Comparison of ENCODE assay signal across 9 mouse cellular contexts in the genomic region with DNA sequence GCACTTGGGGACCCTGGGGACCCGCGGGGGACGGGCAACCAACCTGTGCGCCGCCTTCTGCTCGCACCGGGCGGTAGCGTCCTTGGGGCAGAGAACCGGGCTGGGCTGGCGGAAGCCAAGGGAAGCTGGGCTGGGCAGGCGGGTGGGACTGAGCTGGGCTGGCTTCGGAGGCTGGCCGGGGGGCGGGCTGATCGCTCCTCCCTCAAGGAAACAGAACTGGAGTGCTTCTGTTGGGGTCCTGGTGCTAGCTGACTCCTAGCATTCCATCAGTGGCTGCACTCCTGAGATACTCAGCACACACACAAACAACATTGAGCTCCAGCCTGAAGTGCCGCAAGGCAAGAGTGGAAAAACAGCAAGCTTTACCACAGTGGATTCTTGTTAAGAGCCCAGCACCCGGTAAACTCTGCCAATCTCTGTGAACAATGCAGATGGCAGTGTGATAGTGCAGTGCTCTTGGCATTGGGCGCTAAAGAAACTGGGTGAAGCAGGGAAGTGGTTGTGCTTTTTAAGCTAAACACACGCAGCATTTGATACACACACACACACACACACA. TPM values are rescaled to one million over a fixed set of nuclear protein-coding genes. Genes with fewer than 3 reads are reported as not detected.
DNase-seq lines count a peak whose midpoint lies in the region; ATAC-seq and TF ChIP-seq lines count a peak whose summit lies in the region.
"Had no signal": no experiment of that assay in that cellular context is flagged by ENCODE, and none has a peak within 500 bp of the region (broad histone marks: within the 10 kb centered on the region; RNA-seq: fewer than 3 reads in every experiment).

A gene (minus strand): TSS at position 292 of the 556 bp plus-strand sequence.

- no peak for TF ChIP-seq POLR2A in brain, embryonic 14.5 days (IDR thresholded peaks at IDR 0.05; ENCODE audit: borderline replicate concordance, extremely low read depth, insufficient read depth, insufficient read length, poor library complexity, severe bottlenecking)

- peak; percentile 56 for ATAC-seq in heart, embryonic 12.5 days (ENCODE audit: insufficient number of reproducible peaks, low FRiP score)
- ATAC-seq in kidney, embryonic 14.5 days (ENCODE audit: low FRiP score, low TSS enrichment) = peak; percentile 56; the same call in 1 of the 2 replicates
- ATAC-seq in lung, postnatal 0 days = peak; percentile 89

- H3K4me3 ChIP-seq in heart, embryonic 12.5 days = peak within 1 kb of the TSS; percentile 39
- peak within 1 kb of the TSS; percentile 33 for H3K4me3 ChIP-seq in kidney, embryonic 14.5 days (ENCODE audit: low read length)
- H3K4me3 ChIP-seq in lung, postnatal 0 days (ENCODE audit: low read depth, low read length) = peak within 1 kb of the TSS; percentile 37
- H3K4me3 ChIP-seq: erythroblast, embryonic 14.5 days had no signal

- no peak for TF ChIP-seq CTCF in brain, embryonic 14.5 days (IDR thresholded peaks at IDR 0.05; ENCODE audit: borderline replicate concordance, extremely low read depth, insufficient read depth, insufficient read length)
- TF ChIP-seq CTCF in lung, postnatal 0 days (IDR thresholded peaks at IDR 0.05) = peak; percentile 29

- peaks cover 14% of the 10 kb centered on the region for H3K4me1 ChIP-seq in heart, embryonic 12.5 days (replicated peaks)
- peaks cover 18% of the 10 kb centered on the region; the same call in 1 of the 2 replicates for H3K4me1 ChIP-seq in kidney, embryonic 14.5 days (ENCODE audit: control insufficient read depth, insufficient read depth, low read length)
- H3K4me1 ChIP-seq in lung, postnatal 0 days (ENCODE audit: insufficient read depth, low read depth, low read length) = no peaks in the 10 kb centered on the region; the same call in 1 of the 2 replicates

- H3K27ac ChIP-seq in heart, embryonic 12.5 days (ENCODE audit: poor library complexity, severe bottlenecking) = no peak within 1 kb of the TSS
- peak within 1 kb of the TSS; percentile 37; the same call in 1 of the 2 replicates for H3K27ac ChIP-seq in kidney, embryonic 14.5 days (ENCODE audit: low read depth, low read length)
- peak within 1 kb of the TSS; percentile 87 for H3K27ac ChIP-seq in lung, postnatal 0 days (ENCODE audit: low read length)

- 10% methylated on average over 20 of the region's 20 CpGs for WGBS in heart, embryonic 12.5 days
- 9% methylated on average over 20 of the region's 20 CpGs for WGBS in kidney, embryonic 14.5 days
- WGBS in lung, postnatal 0 days = 10% methylated on average over 19 of the region's 20 CpGs

- TF ChIP-seq EP300 in lung, postnatal 0 days (IDR thresholded peaks at IDR 0.05) = no peak

- peaks cover 3% of the 10 kb centered on the region; the same call in 1 of the 2 replicates for H3K9me3 ChIP-seq in heart, embryonic 12.5 days (replicated peaks)
- H3K9me3 ChIP-seq in kidney, embryonic 14.5 days (ENCODE audit: control insufficient read depth, low read length) = no peaks in the 10 kb centered on the region
- H3K9me3 ChIP-seq in lung, postnatal 0 days (ENCODE audit: low read length) = no peaks in the 10 kb centered on the region

- H3K27me3 ChIP-seq in heart, embryonic 12.5 days (replicated peaks) = no peaks in the 10 kb centered on the region; the same call in 1 of the 2 replicates
- H3K27me3 ChIP-seq in kidney, embryonic 14.5 days (ENCODE audit: control insufficient read depth, insufficient read depth, low read length) = no peaks in the 10 kb centered on the region
- no peaks in the 10 kb centered on the region for H3K27me3 ChIP-seq in lung, postnatal 0 days (replicated peaks; ENCODE audit: insufficient read depth, low read length)

- H3K36me3 ChIP-seq in heart, embryonic 12.5 days = no peaks in the 10 kb centered on the region
- no peaks in the 10 kb centered on the region for H3K36me3 ChIP-seq in kidney, embryonic 14.5 days (ENCODE audit: control insufficient read depth, insufficient read depth, low read length)
- no peaks in the 10 kb centered on the region for H3K36me3 ChIP-seq in lung, postnatal 0 days (ENCODE audit: insufficient read depth, low read length)

- peak; percentile 22 for DNase-seq in Muller cell, postnatal 12 days (ENCODE audit: inconsistent ontology term)
- DNase-seq in brain, embryonic 14.5 days (ENCODE audit: low read depth) = peak; percentile 47
- peak; percentile 78 for DNase-seq in lung, postnatal 0 days (ENCODE audit: low spot score)
- DNase-seq in spleen, postnatal 10 days (ENCODE audit: low spot score in 2 of 2) = peak; percentile 35 to 60
- no peak for DNase-seq in cerebellum, adult 9-10 months
- no peak for DNase-seq in cerebellum, adult 18-20 months

- H3K9ac ChIP-seq in heart, embryonic 12.5 days = peak within 1 kb of the TSS; percentile 58
- H3K9ac ChIP-seq in kidney, embryonic 14.5 days (ENCODE audit: low read depth, low read length) = peak within 1 kb of the TSS; percentile 53; the same call in 1 of the 2 replicates
- H3K9ac ChIP-seq in lung, postnatal 0 days (replicated peaks; ENCODE audit: low read depth) = peak within 1 kb of the TSS; percentile 44

- peak within 1 kb of the TSS; percentile 72 for H3K4me2 ChIP-seq in heart, embryonic 12.5 days
- peak within 1 kb of the TSS; percentile 56 for H3K4me2 ChIP-seq in kidney, embryonic 14.5 days (replicated peaks; ENCODE audit: low read depth, low read length)
- H3K4me2 ChIP-seq in lung, postnatal 0 days (replicated peaks; ENCODE audit: low read depth, low read length) = peak within 1 kb of the TSS; percentile 71

RNA-seq across cellular contexts. Expression of the gene that starts here (rescaled TPM):
- polyA plus RNA-seq in brain, embryonic 14.5 days (2012; rRNA removed) = 1.4 and 2.4 TPM in 2 replicates
- polyA plus RNA-seq in heart, embryonic 12.5 days (2016; fragmentation: Nextera tagmentation; extraction: Ambion mirVana) = 1.2 and 1.3 TPM in 2 replicates
- polyA plus RNA-seq in kidney, embryonic 14.5 days (2014; fragmentation: Nextera tagmentation; extraction: Ambion mirVana) = 15.9 and 18.1 TPM in 2 replicates
- 61.4 and 67.0 TPM in 2 replicates for polyA plus RNA-seq in lung, postnatal 0 days (2015; fragmentation: Nextera tagmentation; extraction: Ambion mirVana)
- polyA plus RNA-seq: erythroblast, embryonic 14.5 days had no signal

Comparison
In these comparisons a context has a peak if more than half of its experiments do, and no peak if none do; other contexts are left out.
1. DNase-seq: peak in Muller cell, postnatal 12 days (single experiment), brain, embryonic 14.5 days (single experiment), lung, postnatal 0 days (single experiment) and spleen, postnatal 10 days (2 of 2); none in cerebellum, adult 9-10 months (single experiment) and cerebellum, adult 18-20 months (0 of 2).
2. Peak in every context shown above with its lines, with median percentiles within 50 percentile points of each other: ATAC-seq, H3K4me2 ChIP-seq, H3K4me3 ChIP-seq and H3K9ac ChIP-seq.